Mouse (Mus musculus): ENCODE data around the gene Grifin.

Grifin gene

DNA sequence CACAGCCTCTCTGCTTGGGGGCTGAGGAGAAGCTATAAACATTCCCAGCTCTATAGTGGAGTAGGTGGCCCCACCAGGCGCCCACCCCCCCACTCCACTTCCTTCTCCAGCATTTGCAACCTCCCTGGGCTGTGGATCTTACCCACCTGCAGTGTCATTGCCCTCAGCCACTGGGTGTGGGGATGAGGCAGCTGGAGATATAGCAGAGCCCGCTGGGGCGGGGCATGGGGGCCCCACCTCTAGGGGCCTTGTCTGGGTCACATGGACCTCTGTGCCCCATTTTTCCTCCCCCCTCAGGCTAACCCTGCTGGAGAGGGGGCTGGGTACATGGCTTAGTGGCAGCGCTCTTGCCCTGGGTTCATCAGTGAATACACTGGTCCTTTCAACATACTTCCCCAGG, at the start of gene Grifin:
TSS of gene Grifin (minus strand) at position 176 of the 400 bp plus-strand sequence.
- TF ChIP-seq GATA4 (IDR thresholded peaks at IDR 0.05; ENCODE audit: insufficient replicate concordance, low read length), result no peak

DNA sequence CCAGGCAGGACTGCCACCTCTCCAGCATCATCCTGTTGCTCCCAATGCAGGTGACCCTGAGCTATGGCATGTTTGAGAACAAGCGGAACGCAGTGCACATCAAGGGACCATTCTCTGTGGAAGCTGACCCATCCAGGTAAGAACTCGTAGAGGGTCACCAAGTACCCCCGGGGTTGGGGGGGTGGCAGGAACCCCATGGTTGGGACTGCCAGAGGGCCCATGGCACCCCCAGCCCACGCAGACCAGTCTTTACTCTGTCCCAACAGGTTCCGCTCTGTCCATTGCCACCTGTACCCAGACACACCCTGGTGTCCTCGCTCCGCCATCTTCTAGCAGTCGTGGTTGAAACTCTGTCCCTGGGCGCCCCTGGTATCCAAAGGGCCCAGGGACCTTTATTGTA, 49.3 kb upstream of the Grifin start:
- TF ChIP-seq GATA4 (IDR thresholded peaks at IDR 0.05; ENCODE audit: insufficient replicate concordance, low read length), result no peak

DNA sequence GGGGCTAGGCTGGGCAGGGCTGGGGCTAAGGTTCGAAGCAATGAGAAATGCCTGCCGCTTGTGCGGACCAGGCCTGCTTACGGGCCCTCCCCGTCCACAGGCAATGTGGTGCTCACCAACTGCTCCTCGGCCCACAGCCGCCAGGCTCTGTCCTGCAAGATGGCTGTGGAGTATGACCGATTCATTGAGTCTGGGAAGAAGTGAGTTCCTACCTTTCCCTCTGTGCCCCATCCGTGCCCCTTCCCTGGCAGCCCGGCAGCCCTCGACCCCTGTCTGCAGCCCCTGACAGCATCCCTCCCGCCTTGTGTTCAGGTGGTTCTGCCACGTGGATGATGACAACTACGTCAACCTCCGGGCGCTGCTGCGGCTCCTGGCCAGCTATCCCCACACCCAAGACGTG, 47.3 kb upstream of the Grifin start:
- no peak for TF ChIP-seq GATA4 (IDR thresholded peaks at IDR 0.05; ENCODE audit: insufficient replicate concordance, low read length)

GRCm38 (mm10) chr5:140611611-140612185, 46.8 kb upstream of the Grifin start:
- no peak for TF ChIP-seq GATA4 (IDR thresholded peaks at IDR 0.05; ENCODE audit: insufficient replicate concordance, low read length)

GRCm38 (mm10) chr5:140611021-140611583, 46.2 kb upstream of the Grifin start:
- TF ChIP-seq GATA4 (IDR thresholded peaks at IDR 0.05; ENCODE audit: insufficient replicate concordance, low read length), result no peak

- 0 out of 2 replicates have a peak, but pooled peaks have one; percentile 8 for TF ChIP-seq GATA4 (IDR thresholded peaks at IDR 0.05; ENCODE audit: insufficient replicate concordance, low read length)
These were observed 45.6 kb upstream of the Grifin start for GRCm38 (mm10) chr5:140610273-140611011.

GRCm38 (mm10) chr5:140609511-140610272, 44.8 kb upstream of the Grifin start:
- no peak for TF ChIP-seq GATA4 (IDR thresholded peaks at IDR 0.05; ENCODE audit: insufficient replicate concordance, low read length)

- TF ChIP-seq GATA4 (IDR thresholded peaks at IDR 0.05; ENCODE audit: insufficient replicate concordance, low read length), result no peak
These were observed 43.8 kb upstream of the Grifin start for GRCm38 (mm10) chr5:140608634-140609015.

DNA sequence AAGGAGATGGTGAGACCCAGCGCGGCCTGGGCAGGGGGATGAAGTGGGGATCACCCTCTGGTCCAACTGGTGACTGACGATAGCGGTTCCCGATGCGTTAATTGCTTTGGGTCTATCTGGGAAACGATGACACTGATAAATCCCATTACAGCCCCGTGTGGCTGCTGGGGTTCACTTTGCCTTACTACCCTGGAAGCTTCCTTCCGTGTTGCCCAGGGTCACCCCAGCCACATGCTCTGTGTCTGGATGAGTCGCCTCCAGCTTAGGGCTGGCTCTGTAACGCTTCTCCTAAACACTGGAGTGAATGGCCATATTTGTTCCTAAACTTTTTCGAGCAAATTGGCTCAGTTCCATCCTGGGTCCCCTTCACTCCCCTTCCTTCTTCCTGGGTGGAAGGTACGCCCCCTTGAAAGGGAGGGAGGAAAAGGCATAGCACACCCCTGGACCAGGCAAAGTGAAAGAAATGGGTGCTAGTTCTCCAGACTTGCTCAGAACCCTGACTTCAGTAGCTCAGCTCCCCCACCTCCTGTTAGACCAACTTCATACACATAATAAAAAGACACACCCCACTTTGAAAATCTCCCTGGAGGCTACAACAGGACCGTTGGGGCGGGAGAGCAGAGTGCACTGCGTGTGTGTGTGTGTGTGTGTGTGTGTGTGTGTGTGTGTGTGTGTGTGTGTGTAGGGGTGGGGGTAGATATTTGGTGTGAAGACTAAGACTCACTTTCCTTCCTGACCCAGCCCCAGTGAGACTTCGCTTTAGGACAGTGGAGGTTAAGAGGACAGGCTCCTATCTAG, 43.2 kb upstream of the Grifin start:
- no peak for TF ChIP-seq GATA4 (IDR thresholded peaks at IDR 0.05; ENCODE audit: insufficient replicate concordance, low read length)

DNA sequence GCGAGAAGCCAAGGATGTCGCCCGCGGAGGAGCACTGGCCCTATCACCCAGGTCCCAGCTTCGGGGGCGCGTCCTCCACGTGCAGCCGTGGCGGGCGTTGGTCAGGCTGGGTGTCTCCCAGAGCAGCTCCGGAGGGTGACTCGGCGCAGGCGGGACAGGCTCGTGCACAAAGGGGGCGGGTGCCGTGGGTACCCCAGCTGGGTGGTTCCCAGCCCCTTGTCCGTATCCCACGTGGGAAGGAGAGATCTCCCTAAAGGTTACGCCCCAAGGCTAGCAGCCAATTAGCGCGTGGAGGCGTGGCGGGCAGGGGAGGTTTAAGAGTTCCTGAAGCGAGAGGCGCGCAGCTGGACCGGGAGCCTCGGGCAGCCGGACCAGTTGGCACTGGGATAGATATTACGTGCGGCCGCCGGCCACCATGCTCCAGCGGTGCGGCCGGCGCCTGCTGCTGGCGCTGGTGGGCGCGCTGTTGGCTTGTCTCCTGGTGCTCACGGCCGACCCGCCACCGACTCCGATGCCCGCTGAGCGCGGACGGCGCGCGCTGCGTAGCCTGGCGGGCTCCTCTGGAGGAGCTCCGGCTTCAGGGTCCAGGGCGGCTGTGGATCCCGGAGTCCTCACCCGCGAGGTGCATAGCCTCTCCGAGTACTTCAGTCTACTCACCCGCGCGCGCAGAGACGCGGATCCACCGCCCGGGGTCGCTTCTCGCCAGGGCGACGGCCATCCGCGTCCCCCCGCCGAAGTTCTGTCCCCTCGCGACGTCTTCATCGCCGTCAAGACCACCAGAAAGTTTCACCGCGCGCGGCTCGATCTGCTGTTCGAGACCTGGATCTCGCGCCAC, 42.3 kb upstream of the Grifin start, which contains the start of gene Lfng:
TSS of gene Lfng (plus strand) at position 320 of the 835 bp plus-strand sequence.
- peak; percentile 91; the same call in 1 of the 2 replicates for TF ChIP-seq GATA4 (IDR thresholded peaks at IDR 0.05; ENCODE audit: insufficient replicate concordance, low read length)

GRCm38 (mm10) chr5:140606386-140606785, 41.5 kb upstream of the Grifin start:
- TF ChIP-seq GATA4 (IDR thresholded peaks at IDR 0.05; ENCODE audit: insufficient replicate concordance, low read length), result no peak

DNA sequence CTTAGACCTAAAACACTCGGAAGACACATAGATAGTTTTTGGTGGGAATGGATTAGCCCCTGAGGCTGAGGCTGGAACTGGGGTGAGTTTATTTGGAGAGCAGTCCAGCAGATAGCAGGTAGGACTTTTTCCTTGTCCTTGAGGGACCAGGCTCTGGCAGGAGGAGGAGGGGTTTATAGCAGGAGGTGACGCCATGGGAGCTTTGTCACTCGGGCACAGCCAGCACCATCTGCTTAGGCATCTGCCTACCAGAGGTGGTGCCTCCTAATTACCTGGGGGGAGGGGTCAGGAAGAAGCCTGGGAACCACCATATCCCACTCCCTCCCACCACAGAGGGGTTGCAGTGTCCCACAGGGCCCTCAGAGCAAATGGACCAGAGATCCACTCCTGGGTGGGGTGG, 40.4 kb upstream of the Grifin start:
- no peak for TF ChIP-seq GATA4 (IDR thresholded peaks at IDR 0.05; ENCODE audit: insufficient replicate concordance, low read length)

GRCm38 (mm10) chr5:140604386-140604785, 39.5 kb upstream of the Grifin start:
- TF ChIP-seq GATA4 (IDR thresholded peaks at IDR 0.05; ENCODE audit: insufficient replicate concordance, low read length), result no peak

DNA sequence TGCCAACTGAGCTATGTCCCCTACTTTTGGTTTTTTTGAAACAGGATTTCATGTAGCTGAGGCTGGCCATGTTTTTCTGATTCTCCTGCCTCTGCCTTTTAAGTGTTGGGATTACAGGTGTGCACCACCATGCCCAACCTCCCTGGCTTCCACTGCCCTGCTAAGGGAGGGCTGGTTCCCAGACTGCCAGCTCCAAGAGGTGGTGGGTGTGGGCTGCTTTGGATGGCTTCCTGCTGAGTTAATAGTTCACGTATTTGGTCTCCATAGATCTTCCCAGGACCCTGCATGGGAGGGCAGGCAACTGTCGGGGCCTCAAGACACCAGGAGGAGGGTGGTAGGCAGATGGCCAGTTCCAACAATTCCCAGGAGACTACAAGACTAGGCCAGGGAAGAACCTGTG, 37.7 kb upstream of the Grifin start:
- TF ChIP-seq GATA4 (IDR thresholded peaks at IDR 0.05; ENCODE audit: insufficient replicate concordance, low read length), result no peak

All from liver, adult (tissue).